Mouse (Mus musculus): Measurements from ENCODE around the gene Ap3b1.

The Ap3b1 gene

GRCm38 (mm10) chr13:94375526-94376390, 17.0 kb downstream of the Ap3b1 start:
- DNase-seq (ENCODE audit: low spot score in 2 of 2), result no peak

- no peak for DNase-seq (ENCODE audit: low spot score in 2 of 2)
Measured at GRCm38 (mm10) chr13:94379006-94379405, 20.2 kb downstream of the Ap3b1 start.

GRCm38 (mm10) chr13:94381427-94381826, 22.7 kb downstream of the Ap3b1 start:
- no peak for DNase-seq (ENCODE audit: low spot score in 2 of 2)

DNA sequence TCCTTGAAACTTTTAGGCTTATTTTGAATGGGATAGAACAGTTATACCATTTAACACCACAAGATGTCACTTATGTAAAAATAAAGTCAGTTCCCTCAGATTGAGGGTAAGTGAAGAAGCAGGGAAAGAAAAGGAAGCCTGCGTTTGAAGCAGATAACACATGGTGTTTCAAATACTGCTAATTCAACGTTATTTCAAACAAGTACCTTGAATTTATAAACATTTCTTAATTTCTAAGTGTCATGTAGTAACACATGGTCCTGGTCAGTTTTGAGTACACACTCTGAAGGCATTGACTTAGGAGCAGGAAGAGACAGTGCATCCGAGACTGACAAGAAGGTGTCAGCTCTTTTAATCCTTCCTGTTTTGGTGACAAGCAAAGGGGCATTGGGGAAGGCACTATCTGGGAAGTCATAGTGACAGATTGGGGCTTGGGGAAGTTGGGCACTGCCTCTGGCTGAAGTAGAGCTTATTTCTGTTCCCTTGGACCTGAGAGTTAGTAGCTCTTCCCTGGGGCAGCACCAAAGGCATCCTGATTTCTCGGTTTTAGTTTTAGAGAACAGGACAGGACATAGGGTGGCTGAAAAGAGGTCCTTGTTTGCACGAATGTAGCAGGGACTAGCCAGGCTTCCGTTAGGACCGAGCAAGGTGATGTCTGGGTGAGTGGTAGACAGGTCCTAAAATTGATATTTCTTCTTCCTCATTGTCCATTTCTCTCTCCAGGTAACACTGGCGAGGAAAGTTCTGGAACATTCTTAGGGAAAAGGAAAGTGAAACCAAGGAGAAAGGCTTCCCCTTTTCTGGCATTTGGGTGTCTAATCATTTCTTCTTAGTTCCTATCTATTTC, 23.3 kb downstream of the Ap3b1 start:
- DNase-seq (ENCODE audit: low spot score in 2 of 2), result no peak

GRCm38 (mm10) chr13:94384931-94385570, 26.3 kb downstream of the Ap3b1 start:
- DNase-seq (ENCODE audit: low spot score in 2 of 2), result no peak

GRCm38 (mm10) chr13:94388566-94388965, 29.8 kb downstream of the Ap3b1 start:
- no peak for DNase-seq (ENCODE audit: low spot score in 2 of 2)

DNA sequence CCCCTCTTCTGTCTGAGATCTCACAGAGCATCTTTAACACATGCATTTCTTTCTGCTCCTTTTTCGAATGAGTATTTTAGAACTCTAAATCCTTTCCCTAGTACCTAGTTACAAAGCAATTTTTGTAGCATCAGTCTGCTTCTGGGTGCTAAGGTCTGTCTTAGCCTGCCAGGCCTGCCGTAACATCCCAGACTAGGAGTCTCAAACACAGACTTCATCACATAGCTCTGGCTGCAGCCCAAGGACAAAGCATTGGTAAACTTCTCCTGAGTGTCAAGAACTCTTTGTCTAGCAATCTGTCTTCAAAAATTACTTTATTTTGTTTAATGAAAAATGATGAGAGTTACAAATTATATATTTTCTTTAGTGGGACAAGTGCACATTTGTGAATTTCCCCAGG, 30.8 kb downstream of the Ap3b1 start:
- DNase-seq (ENCODE audit: low spot score in 2 of 2), result no peak

GRCm38 (mm10) chr13:94392282-94392681, 33.5 kb downstream of the Ap3b1 start:
- DNase-seq (ENCODE audit: low spot score in 2 of 2), result no peak

GRCm38 (mm10) chr13:94394486-94394885, 35.7 kb downstream of the Ap3b1 start:
- no peak for DNase-seq (ENCODE audit: low spot score in 2 of 2)

- DNase-seq (ENCODE audit: low spot score in 2 of 2), result no peak
Measured at GRCm38 (mm10) chr13:94395763-94396162, 37.0 kb downstream of the Ap3b1 start.

DNA sequence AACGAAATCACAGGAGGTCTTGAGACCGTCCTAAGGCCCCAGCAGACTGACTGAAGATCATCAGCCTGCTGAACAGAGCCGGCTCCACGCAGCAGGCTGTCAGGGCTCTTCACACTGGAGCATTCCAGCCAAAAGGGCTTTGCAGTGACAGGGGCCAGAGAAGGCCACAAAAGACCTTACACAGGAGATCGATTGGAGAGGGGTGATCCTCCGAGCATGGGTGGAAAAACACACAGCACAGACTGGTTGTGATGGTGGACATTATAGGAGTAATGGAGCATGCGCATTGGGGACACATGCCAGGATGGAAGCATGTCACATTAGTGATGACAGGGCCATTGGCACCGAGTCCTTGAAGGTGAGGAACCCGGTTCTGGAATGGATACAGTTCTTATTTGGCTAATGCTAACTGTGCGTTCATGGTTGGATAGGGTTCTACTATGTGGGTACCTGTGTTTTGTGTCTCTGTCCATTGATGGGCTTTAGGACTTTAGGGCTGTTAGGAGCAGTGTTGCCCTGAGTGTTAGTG, 37.7 kb downstream of the Ap3b1 start:
- no peak for DNase-seq (ENCODE audit: low spot score in 2 of 2)

GRCm38 (mm10) chr13:94398568-94399374, 40.0 kb downstream of the Ap3b1 start:
- DNase-seq (ENCODE audit: low spot score in 2 of 2), result no peak

GRCm38 (mm10) chr13:94400465-94400864, 41.7 kb downstream of the Ap3b1 start:
- DNase-seq (ENCODE audit: low spot score in 2 of 2), result no peak

DNA sequence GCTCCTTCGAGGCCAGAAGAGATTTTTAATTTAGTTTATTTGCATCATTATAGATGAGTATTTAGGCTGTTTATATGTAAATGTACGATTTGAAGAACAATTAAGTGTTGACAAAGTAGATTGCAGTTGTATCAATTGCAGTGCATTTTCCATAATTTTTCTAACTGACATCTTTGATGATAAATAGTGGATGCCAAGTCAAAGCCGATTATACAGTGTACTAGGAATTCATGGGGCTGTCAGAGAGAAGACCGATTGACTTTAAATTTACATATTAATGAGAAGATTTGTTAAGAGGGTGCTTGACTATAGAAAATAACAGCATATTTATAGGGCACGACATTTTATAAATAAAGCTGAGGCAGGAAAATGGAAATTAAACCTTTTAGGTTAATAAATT, 64.8 kb downstream of the Ap3b1 start:
- DNase-seq (ENCODE audit: low spot score in 2 of 2), result no peak

DNA sequence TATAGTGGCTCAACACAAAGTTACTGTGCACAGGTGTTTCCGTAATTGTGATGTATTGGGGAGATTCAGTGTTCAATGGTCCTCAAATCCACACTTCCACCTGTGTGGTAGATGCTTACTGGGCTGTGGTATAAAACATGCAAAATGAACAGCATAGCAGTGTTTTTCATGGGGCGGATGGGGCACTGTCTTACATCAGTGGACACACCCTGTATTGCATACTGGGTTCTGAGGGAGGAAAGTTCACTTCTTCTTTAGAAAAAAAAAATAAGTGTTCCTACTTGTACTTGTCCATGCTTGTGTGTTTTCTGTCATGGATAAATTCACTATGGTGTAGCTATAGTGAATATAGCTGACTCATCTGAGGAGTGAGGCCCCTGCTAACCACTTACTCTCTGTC, 70.8 kb downstream of the Ap3b1 start:
- no peak for DNase-seq (ENCODE audit: low spot score in 2 of 2)

DNA sequence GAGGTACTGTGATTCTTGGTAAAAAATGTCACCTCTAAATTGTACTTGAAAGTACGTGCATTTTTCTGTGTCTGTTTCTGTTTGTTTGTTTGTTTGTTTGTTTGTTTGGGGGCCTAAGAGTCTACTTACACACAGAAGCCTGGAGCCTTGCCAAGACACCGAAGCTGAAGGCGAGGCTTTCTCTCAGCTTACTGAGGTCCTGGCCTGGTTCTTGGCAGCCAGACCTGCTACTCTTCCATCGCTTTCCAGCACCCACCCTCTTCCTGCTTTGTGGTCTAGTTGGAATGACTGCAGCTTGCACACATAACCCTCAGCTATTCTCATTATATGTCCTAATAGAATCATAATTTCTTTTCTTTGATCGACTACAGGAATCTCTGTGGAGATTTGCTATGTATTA, 80.6 kb downstream of the Ap3b1 start:
- no peak for DNase-seq (ENCODE audit: low spot score in 2 of 2)

- DNase-seq (ENCODE audit: low spot score in 2 of 2), result no peak
Measured at GRCm38 (mm10) chr13:94441199-94441598, 82.4 kb downstream of the Ap3b1 start.

- DNase-seq (ENCODE audit: low spot score in 2 of 2), result no peak
Measured at GRCm38 (mm10) chr13:94443411-94443810, 84.7 kb downstream of the Ap3b1 start.

DNA sequence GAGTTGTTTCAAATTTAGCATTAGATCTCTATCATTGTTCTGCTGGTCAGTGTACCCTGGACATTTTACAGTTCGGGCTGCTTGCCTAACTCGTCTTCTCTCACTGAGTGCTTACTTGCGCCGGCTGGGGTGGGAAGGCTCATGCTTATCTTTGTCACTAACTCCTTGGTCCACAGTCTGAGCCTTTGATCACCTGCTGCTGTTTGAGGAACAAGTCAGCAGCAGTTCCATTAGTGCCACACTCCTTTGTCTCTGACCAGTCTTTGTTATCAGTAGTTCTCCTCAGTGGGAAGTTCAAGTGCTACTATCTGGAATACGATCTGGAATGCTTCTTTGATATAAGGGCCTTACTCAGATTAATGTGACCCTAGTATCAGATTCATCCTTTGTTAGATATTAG, 86.3 kb downstream of the Ap3b1 start:
- DNase-seq (ENCODE audit: low spot score in 2 of 2), result no peak

- DNase-seq (ENCODE audit: low spot score in 2 of 2), result no peak
Measured at GRCm38 (mm10) chr13:94447003-94447402, 88.2 kb downstream of the Ap3b1 start.

GRCm38 (mm10) chr13:94449593-94449992, 90.8 kb downstream of the Ap3b1 start:
- no peak for DNase-seq (ENCODE audit: low spot score in 2 of 2)

Data from urinary bladder, postnatal 4 days (tissue).